Mouse (Mus musculus): ENCODE data around the gene Casp14.

GRCm38 (mm10) chr10:78664546-78664945, 53.5 kb downstream of the Casp14 start:
- TF ChIP-seq POLR2A (IDR thresholded peaks at IDR 0.05; ENCODE audit: insufficient read depth, low read depth, low read length), result no peak
- no peak for TF ChIP-seq CTCF (IDR thresholded peaks at IDR 0.05; ENCODE audit: insufficient read depth, low read depth, low read length)

Data from olfactory bulb, adult 2 months (tissue).